Mouse (Mus musculus) stomach, embryonic 14.5 days (tissue): ENCODE measurements around the gene Gm21789. TPM values are rescaled to one million over a fixed set of nuclear protein-coding genes. Genes with fewer than 3 reads are reported as not detected.
"Not testable (repeated sequence)": the region's sequence is repeated elsewhere in the genome, so short reads cannot be mapped to it uniquely, and the experiment has no call there.

ENCODE experiments used
- ATAC-seq: fragments of 200-750 bp; cut with Nextera tagmentation; 2 replicates; pipeline ENCODE4 v1.8.0; 2017; ENCODE audit warnings: low read depth, moderate TSS enrichment; ENCODE audit not compliant: insufficient number of reproducible peaks, insufficient read depth, low FRiP score
- H3K27ac ChIP-seq: fragments of 300-500 bp; sonication (generic); 2 replicates; pipeline ENCODE4 v1.5.1; 2014; ENCODE audit warnings: mild to moderate bottlenecking, low read length, moderate library complexity, mixed read lengths
- H3K27me3 ChIP-seq: fragments of 300-500 bp; sonication (generic); 2 replicates; pipeline ENCODE4 v1.6.1; 2014; ENCODE audit warnings: low read length, control low read depth, mixed read lengths; ENCODE audit not compliant: control insufficient read depth, insufficient read depth
- H3K36me3 ChIP-seq: fragments of 300-500 bp; sonication (generic); 2 replicates; pipeline ENCODE4 v1.6.1; 2014; ENCODE audit warnings: mild to moderate bottlenecking, control low read depth, low read length, moderate library complexity, mixed read lengths; ENCODE audit not compliant: control insufficient read depth, insufficient read depth
- H3K4me1 ChIP-seq: fragments of 300-500 bp; sonication (generic); 2 replicates; pipeline ENCODE4 v1.6.1; 2014; ENCODE audit warnings: low read length, control low read depth, mixed read lengths; ENCODE audit not compliant: control insufficient read depth, insufficient read depth
- H3K4me2 ChIP-seq: fragments of 300-500 bp; sonication (generic); replicated peaks from 2 replicates; pipeline ENCODE4 v1.6.1; 2014; ENCODE audit warnings: low read depth, low read length, control low read depth
- H3K4me3 ChIP-seq: fragments of 300-500 bp; sonication (generic); 2 replicates; pipeline ENCODE4 v1.5.1; 2014; ENCODE audit warnings: low read depth, low read length, control low read depth
- H3K9ac ChIP-seq: fragments of 300-500 bp; sonication (generic); replicated peaks from 2 replicates; pipeline ENCODE4 v1.6.1; 2014; ENCODE audit warnings: low read depth, mild to moderate bottlenecking, control low read depth, low read length, moderate library complexity, mixed read lengths
- H3K9me3 ChIP-seq: fragments of 300-500 bp; sonication (generic); 2 replicates; pipeline ENCODE4 v1.6.1; 2016; ENCODE audit warnings: low read depth, low read length, control low read depth; ENCODE audit not compliant: control insufficient read depth
- WGBS: fragments of 180-500 bp; shearing (Covaris S2); extraction: QIAGEN DNeasy Blood & Tissue Kit; methylation state at CpG from one replicate; pipeline ENCODE4 v1.1.7; 2014; 5-methylcytosine and 5-hydroxymethylcytosine counted together
- polyA plus RNA-seq: library from polyadenylated mRNA; unstranded; fragments of >200 nt; fragmentation: Nextera tagmentation; extraction: Ambion mirVana; gene quantifications from 2 replicates; pipeline ENCODE4 v1.2.1, GENCODE M21; 2014

Gene Gm21789
- not detected in 2 replicates for polyA plus RNA-seq

- H3K9me3 ChIP-seq, H3K4me3 ChIP-seq, H3K4me2 ChIP-seq, H3K27me3 ChIP-seq, H3K4me1 ChIP-seq, ATAC-seq, H3K27ac ChIP-seq, H3K36me3 ChIP-seq, H3K9ac ChIP-seq: not testable (repeated sequence)
- WGBS = no CpG with 5 or more reads among the region's 1 CpGs
These were observed at the start of gene Gm21789 for GRCm38 (mm10) chrX:32941468-32941867. TSS of gene Gm21789 (plus strand) at chrX:32941768.

DNA sequence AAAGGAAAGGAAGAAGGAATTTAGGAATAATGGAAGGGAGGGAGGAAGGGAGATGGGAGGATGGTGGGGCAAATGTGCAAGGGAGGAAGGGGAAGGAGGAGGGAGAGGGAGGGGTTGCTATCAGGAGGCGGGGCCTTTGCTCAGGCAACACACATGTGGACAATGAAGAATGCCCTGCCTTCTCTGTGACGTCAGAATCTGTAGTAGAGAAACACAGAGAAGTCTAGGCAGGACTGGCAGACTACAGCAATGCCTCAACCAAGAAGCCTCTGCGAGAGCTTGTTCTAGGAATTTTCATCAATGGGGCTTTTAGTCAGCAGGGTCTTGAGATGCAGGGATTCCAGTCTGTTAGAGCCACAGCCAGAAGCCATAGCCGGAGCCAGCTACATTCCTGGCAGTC, 47.2 kb upstream of the Gm21789 start, which contains the start of gene Btbd35f30:
Btbd35f30 (plus strand) TSS at position 301 of the 400 bp plus-strand sequence.
- no CpG with 5 or more reads among the region's 4 CpGs for WGBS
- not testable (repeated sequence) for ATAC-seq, H3K36me3 ChIP-seq, H3K27me3 ChIP-seq, H3K9me3 ChIP-seq, H3K9ac ChIP-seq, H3K4me1 ChIP-seq, H3K4me2 ChIP-seq, H3K4me3 ChIP-seq, H3K27ac ChIP-seq

DNA sequence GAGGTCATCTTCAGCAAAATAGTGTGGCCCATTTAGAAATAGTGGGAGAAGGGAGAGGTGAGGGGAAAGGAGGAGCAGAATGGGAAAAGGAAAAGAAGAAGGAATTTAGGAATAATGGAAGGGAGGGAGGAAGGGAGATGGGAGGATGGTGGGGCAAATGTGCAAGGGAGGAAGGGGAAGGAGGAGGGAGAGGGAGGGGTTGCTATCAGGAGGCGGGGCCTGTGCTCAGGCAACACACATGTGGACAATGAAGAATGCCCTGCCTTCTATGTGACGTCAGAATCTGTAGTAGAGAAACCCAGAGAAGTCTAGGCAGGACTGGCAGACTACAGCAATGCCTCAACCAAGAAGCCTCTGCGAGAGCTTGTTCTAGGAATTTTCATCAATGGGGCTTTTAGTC, 32.0 kb downstream of the Gm21789 start, which contains the start of gene Btbd35f5:
Btbd35f5 (plus strand) TSS at position 301 of the 400 bp plus-strand sequence.
- ATAC-seq, H3K27ac ChIP-seq, H3K27me3 ChIP-seq, H3K4me3 ChIP-seq, H3K9ac ChIP-seq, H3K4me2 ChIP-seq, H3K4me1 ChIP-seq, H3K9me3 ChIP-seq, H3K36me3 ChIP-seq: not testable (repeated sequence)
- WGBS = no CpG with 5 or more reads among the region's 3 CpGs

Other genes starting within 250 kb of the Gm21789 start
- not detected in 2 replicates for gene Btbd35f21, start 215.7 kb upstream of the Gm21789 start, polyA plus RNA-seq
- not detected in 2 replicates for gene Btbd35f30, start 47.1 kb upstream of the Gm21789 start, polyA plus RNA-seq
- not detected in 2 replicates for gene Btbd35f5, start 32.1 kb downstream of the Gm21789 start, polyA plus RNA-seq